Mouse (Mus musculus) erythroblast, embryonic 14.5 days (primary cell): ENCODE results near the gene Psma7. TPM values are rescaled to one million over a fixed set of nuclear protein-coding genes. Genes with fewer than 3 reads are reported as not detected.

Source experiments
- H3K27me3 ChIP-seq: 2 replicates; pipeline ENCODE4 v1.6.1; 2012; ENCODE audit warnings: inconsistent platforms; ENCODE audit not compliant: control insufficient read depth
- H3K36me3 ChIP-seq: 2 replicates; pipeline ENCODE4 v1.6.1; 2012; ENCODE audit warnings: mild to moderate bottlenecking, inconsistent platforms; ENCODE audit not compliant: control insufficient read depth
- H3K4me1 ChIP-seq: 2 replicates; pipeline ENCODE4 v1.6.1; 2012; ENCODE audit warnings: inconsistent platforms; ENCODE audit not compliant: control insufficient read depth
- H3K4me3 ChIP-seq: replicated peaks from 2 replicates; pipeline ENCODE3; 2012; ENCODE audit warnings: moderate library complexity, mild to moderate bottlenecking, inconsistent platforms
- H3K9me3 ChIP-seq: 2 replicates; pipeline ENCODE4 v1.6.1; 2012; ENCODE audit warnings: low read length, inconsistent platforms, mixed read lengths; ENCODE audit not compliant: control insufficient read depth
- GATA1 ChIP-seq: IDR thresholded peaks from 2 replicates; pipeline ENCODE4 v1.6.1; 2012; ENCODE audit warnings: low read length, inconsistent platforms, mixed read lengths
- TAL1 ChIP-seq: IDR thresholded peaks from 3 replicates; pipeline ENCODE4 v1.6.1; 2012; ENCODE audit warnings: low read length, inconsistent platforms, mixed read lengths
- polyA plus RNA-seq: library from polyadenylated mRNA; stranded (reverse); fragments of >175 nt; gene quantifications from 2 replicates; pipeline ENCODE4 v1.2.3, GENCODE M21; 2012

Psma7 gene
- polyA plus RNA-seq, 1 experiment, result 6.3 TPM

- Histone ChIP-seq H3K36me3 (peaks cover 21% of the 10 kb centered on the region), H3K9me3 (no peaks in the 10 kb centered on the region), H3K4me1 (peaks cover 24% of the 10 kb centered on the region), H3K27me3 (no peaks in the 10 kb centered on the region), H3K4me3 (no peak overlapping the region)
- TF ChIP-seq TAL1 (no peak), GATA1 (no peak)
Observed at GRCm38 (mm10) chr2:180072886-180073285, 30.7 kb upstream of the Psma7 start.

- H3K36me3 ChIP-seq, result peaks cover 16% of the 10 kb centered on the region
- H3K27me3 ChIP-seq, result no peaks in the 10 kb centered on the region
- peaks cover 24% of the 10 kb centered on the region for H3K4me1 ChIP-seq
- peak overlapping the region; percentile 72 for H3K4me3 ChIP-seq
- no peaks in the 10 kb centered on the region for H3K9me3 ChIP-seq
- TF ChIP-seq TAL1, result no peak
- TF ChIP-seq GATA1, result no peak
Observed at GRCm38 (mm10) chr2:180071671-180072070, 29.4 kb upstream of the Psma7 start.

GRCm38 (mm10) chr2:180070481-180071453, 28.5 kb upstream of the Psma7 start, which contains the start of gene Mtg2:
Gene Mtg2, plus strand, starts transcription at chr2:180070588.
- peaks cover 24% of the 10 kb centered on the region for H3K4me1 ChIP-seq
- TF ChIP-seq TAL1 (no peak), GATA1 (no peak)
- no peaks in the 10 kb centered on the region for H3K9me3 ChIP-seq
- H3K36me3 ChIP-seq, result peaks cover 16% of the 10 kb centered on the region
- H3K27me3 ChIP-seq, result no peaks in the 10 kb centered on the region
- peak within 1 kb of the TSS; percentile 72 for H3K4me3 ChIP-seq

- H3K4me3 ChIP-seq, result peak overlapping the region; percentile 72
- H3K27me3 ChIP-seq, result no peaks in the 10 kb centered on the region
- peaks cover 16% of the 10 kb centered on the region for H3K36me3 ChIP-seq
- TF ChIP-seq TAL1, result no peak
- TF ChIP-seq GATA1, result no peak
- H3K9me3 ChIP-seq, result no peaks in the 10 kb centered on the region
- peaks cover 24% of the 10 kb centered on the region for H3K4me1 ChIP-seq
Observed at GRCm38 (mm10) chr2:180069770-180070480, 27.7 kb upstream of the Psma7 start.

- H3K27me3 ChIP-seq, result no peaks in the 10 kb centered on the region
Observed at GRCm38 (mm10) chr2:180063338-180064131, 21.3 kb upstream of the Psma7 start.

GRCm38 (mm10) chr2:180053001-180053400, 10.8 kb upstream of the Psma7 start:
- peaks cover 32% of the 10 kb centered on the region for H3K36me3 ChIP-seq
- no peaks in the 10 kb centered on the region; the same call in 1 of the 2 replicates for H3K4me1 ChIP-seq
- no peaks in the 10 kb centered on the region for H3K9me3 ChIP-seq
- H3K4me3 ChIP-seq, result no peak overlapping the region
- no peaks in the 10 kb centered on the region for H3K27me3 ChIP-seq
- no peak for TF ChIP-seq TAL1

More at GRCm38 (mm10) chr2:180063338-180064131, 21.3 kb upstream of the Psma7 start:
- Histone ChIP-seq H3K36me3 (peaks cover 31% of the 10 kb centered on the region), H3K9me3 (no peaks in the 10 kb centered on the region), H3K4me1 (no peaks in the 10 kb centered on the region; the same call in 1 of the 2 replicates), H3K4me3 (no peak overlapping the region)
- TF ChIP-seq GATA1, result no peak
- TF ChIP-seq TAL1, result no peak

GRCm38 (mm10) chr2:180051986-180052733, 9.9 kb upstream of the Psma7 start:
- Histone ChIP-seq H3K27me3 (no peaks in the 10 kb centered on the region), H3K4me3 (no peak overlapping the region), H3K4me1 (no peaks in the 10 kb centered on the region; the same call in 1 of the 2 replicates), H3K36me3 (peaks cover 25% of the 10 kb centered on the region), H3K9me3 (no peaks in the 10 kb centered on the region)
- TF ChIP-seq TAL1, result no peak
- no peak for TF ChIP-seq GATA1

- H3K4me1 ChIP-seq, result no peaks in the 10 kb centered on the region; the same call in 1 of the 2 replicates
- H3K4me3 ChIP-seq, result no peak overlapping the region
- H3K36me3 ChIP-seq, result peaks cover 19% of the 10 kb centered on the region
- no peaks in the 10 kb centered on the region for H3K9me3 ChIP-seq
- no peak for TF ChIP-seq TAL1
- no peak for TF ChIP-seq GATA1
- H3K27me3 ChIP-seq, result no peaks in the 10 kb centered on the region
Observed at GRCm38 (mm10) chr2:180050986-180051385, 8.8 kb upstream of the Psma7 start.
